Mouse (Mus musculus): Measurements from ENCODE around the gene Smarca1.

DNA sequence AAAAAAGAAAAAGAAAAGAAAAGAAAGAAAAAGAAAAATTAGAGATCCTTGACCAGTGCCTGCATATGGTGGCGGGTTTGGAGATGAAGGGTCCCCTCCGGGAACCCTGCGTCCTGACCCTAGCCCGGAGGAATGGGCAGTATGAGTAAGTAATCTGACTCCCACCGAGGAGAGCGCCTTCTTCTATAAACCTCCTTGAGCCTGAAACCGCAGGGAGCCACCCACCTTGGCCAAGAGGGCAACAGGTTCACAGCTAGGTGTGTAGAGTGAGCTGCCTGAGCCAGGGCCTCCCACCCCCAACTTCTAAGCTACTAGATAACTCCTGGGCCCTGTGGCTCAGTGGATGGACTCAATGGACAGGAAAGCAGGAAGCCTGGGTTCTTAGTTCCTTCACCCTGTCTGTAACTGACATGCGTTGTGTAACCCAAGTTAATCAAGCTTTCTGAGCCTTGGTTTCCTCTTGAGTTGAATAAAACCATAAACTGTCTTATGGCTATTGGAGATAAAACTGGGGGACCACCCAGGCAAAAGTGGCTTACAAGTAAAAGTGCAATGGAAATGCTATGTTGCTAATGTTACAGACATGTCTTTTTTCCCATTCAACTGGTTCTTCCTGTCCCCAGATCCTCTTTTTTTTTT, 20.2 kb upstream of the Smarca1 start:
- TF ChIP-seq CTCF (conservative IDR thresholded peaks at IDR 0.05; ENCODE audit: low read length) (no peak), NANOG (IDR thresholded peaks at IDR 0.05; ENCODE audit: borderline replicate concordance, low read length) (no peak)
